Mouse (Mus musculus) monocyte, adult 59 days (primary cell): ENCODE data around the gene Zfp13. TPM values are rescaled to one million over a fixed set of nuclear protein-coding genes. Genes with fewer than 3 reads are reported as not detected.

Experiments used
- total RNA-seq, 2 experiments: library from RNA; stranded (reverse); gene quantifications; one replicate each; pipeline ENCODE4 v1.2.4; 2023

Gene Zfp13
- not detected for total RNA-seq

GRCm38 (mm10) chr17:23598582-23599552 is at the start of gene Zfp13:
TSS of gene Zfp13 (minus strand) at chr17:23599487.

GRCm38 (mm10) chr17:23644613-23645495 is 45.6 kb upstream of the Zfp13 start, which contains the start of gene Mmp25:
TSS of gene Mmp25 (minus strand) at chr17:23645277.

GRCm38 (mm10) chr17:23600641-23601622 is 1.6 kb upstream of the Zfp13 start, which contains the start of gene Zscan10:
TSS of gene Zscan10 (plus strand) at chr17:23600856.

GRCm38 (mm10) chr17:23563595-23564367 is 35.5 kb downstream of the Zfp13 start, which contains the start of gene Zfp213:
TSS of gene Zfp213 (minus strand) at chr17:23564238.

Other genes with a start within 250 kb of the Zfp13 start
- gene Vmn2r116, start 214.9 kb downstream of the Zfp13 start, total RNA-seq: not detected
- gene Vmn2r117, start 119.8 kb downstream of the Zfp13 start, total RNA-seq: not detected
- gene Zfp213, start 35.2 kb downstream of the Zfp13 start, total RNA-seq: 1 to 10 TPM; 3.9 TPM
- gene Zscan10, start 1.4 kb upstream of the Zfp13 start, total RNA-seq: not detected
- gene Mmp25, start 45.8 kb upstream of the Zfp13 start, total RNA-seq: 1 to 10 TPM; 3.0 to 3.1 TPM
- gene Bicdl2, start 61.0 kb upstream of the Zfp13 start, total RNA-seq: not detected
- gene Hcfc1r1, start 74.1 kb upstream of the Zfp13 start, total RNA-seq: 10 to 100 TPM; 53.4 to 61.5 TPM
- gene Thoc6, start 74.4 kb upstream of the Zfp13 start, total RNA-seq: 10 to 100 TPM; 17.4 to 24.2 TPM
- gene Tnfrsf12a, start 78.0 kb upstream of the Zfp13 start, total RNA-seq: 10 to 100 TPM; 20.6 to 32.5 TPM
- gene Cldn6, start 79.8 kb upstream of the Zfp13 start, total RNA-seq: not detected
- gene Cldn9, start 84.5 kb upstream of the Zfp13 start, total RNA-seq: not detected
- gene 1520401A03Rik, start 123.3 kb upstream of the Zfp13 start, total RNA-seq: not detected
- gene Pkmyt1, start 126.8 kb upstream of the Zfp13 start, total RNA-seq: 1 to 10 TPM; 3.3 to 3.7 TPM
- 1 to 10 TPM; 2.3 to 3.2 TPM for gene Paqr4, start 141.4 kb upstream of the Zfp13 start, total RNA-seq
- gene Kremen2, start 146.3 kb upstream of the Zfp13 start, total RNA-seq: not detected
- gene Flywch1, start 172.1 kb upstream of the Zfp13 start, total RNA-seq: 10 to 100 TPM; 12.9 to 14.0 TPM
- not detected for gene Flywch2, start 186.6 kb upstream of the Zfp13 start, total RNA-seq
- 100 to 1,000 TPM; 847 to 887 TPM for gene Srrm2, start 191.0 kb upstream of the Zfp13 start, total RNA-seq
- 100 to 1,000 TPM; 156 to 174 TPM for gene Elob, start 229.6 kb upstream of the Zfp13 start, total RNA-seq
- gene Prss33, start 236.6 kb upstream of the Zfp13 start, total RNA-seq: not detected
- not detected for gene Prss32, start 244.4 kb upstream of the Zfp13 start, total RNA-seq
- not detected for gene Prss41, start 244.7 kb upstream of the Zfp13 start, total RNA-seq